Mouse (Mus musculus) adipose tissue, adult 10 weeks (tissue): ENCODE results near the gene Kdm2a. TPM values are rescaled to one million over a fixed set of nuclear protein-coding genes. Genes with fewer than 3 reads are reported as not detected.

Experiments used
- polyA plus RNA-seq: library from polyadenylated mRNA; stranded (reverse); fragments of 350-450 nt; fragmentation: Illumina TruSeq; extraction: RNeasy Lipid Tissue Mini Kit (QIAGEN cat#74804); gene quantifications from one replicate; pipeline ENCODE4 v1.2.3, GENCODE M21; 2014; ENCODE audit warnings: low read depth, low replicate concordance

Kdm2a gene
- polyA plus RNA-seq: 60.1 TPM

GRCm38 (mm10) chr19:4397798-4398629 is at the start of gene Kdm2a:
Kdm2a (minus strand) TSS chr19:4398285.

GRCm38 (mm10) chr19:4439161-4439801 is 41.2 kb upstream of the Kdm2a start, which contains the start of gene Rhod:
Rhod (minus strand) TSS chr19:4439432.

GRCm38 (mm10) chr19:4306190-4306577 is 91.9 kb downstream of the Kdm2a start, which contains the start of gene Grk2:
Grk2 (minus strand) TSS chr19:4306222.

GRCm38 (mm10) chr19:4282898-4283553 is 115.1 kb downstream of the Kdm2a start, which contains the start of gene Ankrd13d:
Ankrd13d (minus strand) TSS chr19:4283137.

GRCm38 (mm10) chr19:4268566-4269361 is 129.3 kb downstream of the Kdm2a start, which contains the start of gene Ssh3:
Ssh3 (minus strand) TSS chr19:4269180.

Other genes with a start within 250 kb of the Kdm2a start
- 169 TPM for gene Coro1b, start 249.7 kb downstream of the Kdm2a start, polyA plus RNA-seq
- 3.3 TPM for gene Ptprcap, start 244.7 kb downstream of the Kdm2a start, polyA plus RNA-seq
- 27.2 TPM for gene Rps6kb2, start 234.9 kb downstream of the Kdm2a start, polyA plus RNA-seq
- gene Carns1, start 222.8 kb downstream of the Kdm2a start, polyA plus RNA-seq: 5.1 TPM
- 3.5 TPM for gene Tbc1d10c, start 207.0 kb downstream of the Kdm2a start, polyA plus RNA-seq
- gene Ppp1ca, start 206.2 kb downstream of the Kdm2a start, polyA plus RNA-seq: 434 TPM
- gene Rad9a, start 196.6 kb downstream of the Kdm2a start, polyA plus RNA-seq: 15.7 TPM
- gene Clcf1, start 184.0 kb downstream of the Kdm2a start, polyA plus RNA-seq: 3.9 TPM
- gene AC109138.7, start 183.9 kb downstream of the Kdm2a start, polyA plus RNA-seq: not detected
- gene Pold4, start 166.4 kb downstream of the Kdm2a start, polyA plus RNA-seq: 61.3 TPM
- 50.4 TPM for gene Ssh3, start 129.1 kb downstream of the Kdm2a start, polyA plus RNA-seq
- gene Ankrd13d, start 115.1 kb downstream of the Kdm2a start, polyA plus RNA-seq: 7.7 TPM
- gene Grk2, start 92.1 kb downstream of the Kdm2a start, polyA plus RNA-seq: 58.8 TPM
- gene Rhod, start 41.1 kb upstream of the Kdm2a start, polyA plus RNA-seq: 12.3 TPM
- gene Syt12, start 79.2 kb upstream of the Kdm2a start, polyA plus RNA-seq: 33.1 TPM
- 6.0 TPM for gene 2010003K11Rik, start 100.3 kb upstream of the Kdm2a start, polyA plus RNA-seq
- 234 TPM for gene Pcx, start 112.2 kb upstream of the Kdm2a start, polyA plus RNA-seq
- gene Lrfn4, start 217.4 kb upstream of the Kdm2a start, polyA plus RNA-seq: 6.9 TPM
- 27.8 TPM for gene Rce1, start 227.4 kb upstream of the Kdm2a start, polyA plus RNA-seq